Mouse (Mus musculus) bone marrow, adult 2 months (tissue): ENCODE data around the gene Gtpbp3.

Source experiments
- CTCF ChIP-seq: fragments of 200-500 bp; IDR thresholded peaks from 2 replicates; pipeline ENCODE4 v1.5.1; 2011; ENCODE audit warnings: low read length, control low read depth; ENCODE audit not compliant: control insufficient read depth, insufficient read depth
- POLR2A ChIP-seq: fragments of 200-500 bp; IDR thresholded peaks from 2 replicates; pipeline ENCODE4 v1.6.1; 2011; ENCODE audit warnings: low read depth, mild to moderate bottlenecking, control low read depth, low read length, borderline replicate concordance; ENCODE audit not compliant: control insufficient read depth

DNA sequence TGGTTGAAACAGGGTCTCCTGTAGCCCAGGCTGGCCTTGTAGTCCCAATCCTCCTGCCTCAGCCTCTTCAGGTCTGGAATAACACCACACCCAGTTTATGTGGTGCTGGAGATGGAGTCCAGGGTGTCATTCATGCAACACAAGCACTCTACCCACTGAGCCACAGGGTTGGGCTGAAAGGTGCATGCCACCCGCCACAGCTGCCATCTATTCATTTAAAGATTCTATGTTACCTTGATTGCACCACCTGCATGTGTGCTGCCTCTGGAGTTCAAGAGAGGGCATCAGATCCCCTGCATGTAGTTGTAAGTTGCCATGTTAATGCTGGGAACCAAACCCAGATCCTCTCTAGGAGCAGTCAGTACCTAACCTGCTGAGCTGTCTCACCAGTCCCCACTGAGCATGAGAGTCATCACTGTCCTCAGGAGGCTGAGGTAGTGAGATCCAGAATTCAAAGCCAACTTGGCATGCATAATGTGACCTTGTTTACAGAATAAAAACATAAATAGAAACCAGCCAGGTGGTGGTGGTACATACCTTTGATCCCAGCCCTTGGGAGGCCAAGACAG lies 9.3 kb downstream of the Gtpbp3 start:
- TF ChIP-seq CTCF (no peak), POLR2A (no peak)
